Mouse (Mus musculus) ES-E14 (cell line): ENCODE data around the gene Pml. TPM values are rescaled to one million over a fixed set of nuclear protein-coding genes. Genes with fewer than 3 reads are reported as not detected.
A peak's percentile ranks its signal among the peaks of the same experiment; 100 is the strongest.
"Not testable (repeated sequence)": the region's sequence is repeated elsewhere in the genome, so short reads cannot be mapped to it uniquely, and the experiment has no call there.

ENCODE experiments used
- DNase-seq: peaks from one replicate; pipeline ENCODE4 v3.0.0-alpha.2; 2013; ENCODE audit warnings: low read depth, low spot score
- H3K27ac ChIP-seq: 2 replicates; pipeline ENCODE4 v1.5.1; 2012; ENCODE audit warnings: low read depth, mild to moderate bottlenecking, low read length, moderate library complexity, mixed read lengths; ENCODE audit not compliant: poor library complexity, insufficient read depth, severe bottlenecking
- H3K36me3 ChIP-seq: 2 replicates; pipeline ENCODE4 v1.6.1; 2012; ENCODE audit warnings: mild to moderate bottlenecking, low read length, moderate library complexity, mixed read lengths; ENCODE audit not compliant: control insufficient read depth, poor library complexity, insufficient read depth, severe bottlenecking
- H3K4me1 ChIP-seq, 2 experiments: fragments of 150-350 bp in 1 of 2; sonication (generic) in 1 of 2; 2 replicates each; pipeline ENCODE4 v1.6.1; 2012; ENCODE audit warnings: low read length in 2 of 2, mild to moderate bottlenecking in 1 of 2, mixed read lengths in 1 of 2; ENCODE audit not compliant: control insufficient read depth in 2 of 2, insufficient read depth in 2 of 2, poor library complexity in 1 of 2
- H3K4me3 ChIP-seq, 2 experiments: fragments of 150-350 bp in 1 of 2; sonication (generic) in 1 of 2; 2 replicates each; pipeline ENCODE4 v1.5.1; 2012; ENCODE audit warnings: low read length in 2 of 2, low read depth in 1 of 2, mild to moderate bottlenecking in 1 of 2, mixed read lengths in 1 of 2; ENCODE audit not compliant: insufficient read depth in 1 of 2, poor library complexity in 1 of 2, severe bottlenecking in 1 of 2
- H3K9ac ChIP-seq: 2 replicates; pipeline ENCODE4 v1.6.1; 2012; ENCODE audit warnings: low read depth, mild to moderate bottlenecking, low read length, mixed read lengths; ENCODE audit not compliant: poor library complexity, insufficient read depth, severe bottlenecking
- H3K9me3 ChIP-seq: fragments of 150-350 bp; sonication (generic); 2 replicates; pipeline ENCODE4 v1.6.1; 2012; ENCODE audit warnings: low read depth, mild to moderate bottlenecking, low read length; ENCODE audit not compliant: control insufficient read depth, insufficient read depth
- CHD2 ChIP-seq: IDR thresholded peaks from 2 replicates; pipeline ENCODE4 v1.6.1; 2014; ENCODE audit warnings: mild to moderate bottlenecking, low read depth, low read length, inconsistent platforms
- HCFC1 ChIP-seq: IDR thresholded peaks from 2 replicates; pipeline ENCODE4 v1.6.1; 2012; ENCODE audit warnings: low read length, inconsistent platforms, borderline replicate concordance; ENCODE audit not compliant: insufficient read depth
- MAFK ChIP-seq: IDR thresholded peaks from 2 replicates; pipeline ENCODE4 v1.6.1; 2014; ENCODE audit warnings: mild to moderate bottlenecking, low read depth, low read length, inconsistent platforms; ENCODE audit not compliant: insufficient read depth
- ZC3H11A ChIP-seq: IDR thresholded peaks from 2 replicates; pipeline ENCODE4 v1.6.1; 2012; ENCODE audit warnings: low read depth, mild to moderate bottlenecking, inconsistent platforms, low read length, borderline replicate concordance
- ZNF384 ChIP-seq: IDR thresholded peaks from 2 replicates; pipeline ENCODE4 v1.6.1; 2012; ENCODE audit warnings: low read depth, low read length, inconsistent platforms
- in situ Hi-C, 2 experiments: fragments of 600-800 bp; cut with MboI; formaldehyde crosslinking; loops; one replicate each; pipeline ENCODE4 v1.15.1; 2025; ENCODE audit warnings: low sequenced_read_pairs in 2 of 2, inconsistent platforms in 1 of 2; ENCODE audit not compliant: unreplicated experiment in 2 of 2
- total RNA-seq: library from RNA; depleted of rRNA; stranded (reverse); fragments of 300-350 nt; gene quantifications from 2 replicates; pipeline ENCODE4 v1.2.3, GENCODE M21; 2012

Gene Pml
- total RNA-seq, 1 experiment, result 72.6 TPM

GRCm38 (mm10) chr9:58255105-58255504, 5.5 kb upstream of the Pml start:
- in situ Hi-C loops, result no loop called here
- peaks cover 34% of the 10 kb centered on the region for H3K36me3 ChIP-seq
- peak overlapping the region; percentile 32 for H3K27ac ChIP-seq
- H3K4me1 ChIP-seq, result peaks cover 16 to 27% of the 10 kb centered on the region in 2 experiments
- no peak for TF ChIP-seq HCFC1
- no peak for TF ChIP-seq MAFK
- no peak for TF ChIP-seq CHD2
- no peak for TF ChIP-seq ZC3H11A
- TF ChIP-seq ZNF384, result no peak
- H3K9ac ChIP-seq, result peak overlapping the region; percentile 59
- no peak for DNase-seq
- H3K9me3 ChIP-seq, result no peaks in the 10 kb centered on the region
- peak overlapping the region; percentile 27 to 95 for H3K4me3 ChIP-seq

- in situ Hi-C loops, DNase-seq: not testable (repeated sequence)
Measured at GRCm38 (mm10) chr9:58253805-58254122, 4.2 kb upstream of the Pml start.

GRCm38 (mm10) chr9:58253033-58253804, 3.6 kb upstream of the Pml start, which contains the start of gene Stoml1:
Stoml1 (plus strand) TSS chr9:58253164.
- H3K36me3 ChIP-seq, result peaks cover 21% of the 10 kb centered on the region
- in situ Hi-C loops, result no loop called here
- H3K9ac ChIP-seq, result peak within 1 kb of the TSS; percentile 80
- H3K27ac ChIP-seq, result peak within 1 kb of the TSS; percentile 63
- H3K4me1 ChIP-seq, result peaks cover 16 to 22% of the 10 kb centered on the region in 2 experiments
- no peaks in the 10 kb centered on the region for H3K9me3 ChIP-seq
- H3K4me3 ChIP-seq, result peak within 1 kb of the TSS; percentile 80 to 95
- TF ChIP-seq ZNF384 (no peak), MAFK (0 out of 2 replicates have a peak, but pooled peaks have one; percentile 25), HCFC1 (peak; percentile 77; the same call in 1 of the 2 replicates)
- peak; percentile 95 for DNase-seq

More at GRCm38 (mm10) chr9:58253805-58254122, 4.2 kb upstream of the Pml start:
- H3K9me3 ChIP-seq, result not testable (repeated sequence)
- Histone ChIP-seq H3K9ac (peak overlapping the region; percentile 80), H3K36me3 (peaks cover 25% of the 10 kb centered on the region), H3K4me1 (peaks cover 16 to 26% of the 10 kb centered on the region in 2 experiments), H3K27ac (peak overlapping the region; percentile 63; the same call in 1 of the 2 replicates), H3K4me3 (peak overlapping the region; percentile 80 to 95)
- TF ChIP-seq ZNF384, result peak; percentile 89

GRCm38 (mm10) chr9:58250730-58251129, 1.1 kb upstream of the Pml start:
- H3K27ac ChIP-seq, result peak overlapping the region; percentile 99; the same call in 1 of the 2 replicates
- peak overlapping the region; percentile 97; the same call in 1 of the 2 replicates for H3K9ac ChIP-seq
- peak overlapping the region in 1 of 2 experiments; percentile 85; a peak in 1 of 4 replicates for H3K4me3 ChIP-seq
- DNase-seq, H3K9me3 ChIP-seq, in situ Hi-C loops: not testable (repeated sequence)
- peaks cover 10 to 20% of the 10 kb centered on the region in 2 experiments for H3K4me1 ChIP-seq
- peaks cover 11% of the 10 kb centered on the region for H3K36me3 ChIP-seq

GRCm38 (mm10) chr9:58250322-58250721, 736 bp upstream of the Pml start:
- peak overlapping the region; percentile 99 for H3K27ac ChIP-seq
- no peaks in the 10 kb centered on the region for H3K9me3 ChIP-seq
- H3K4me1 ChIP-seq, result peaks cover 8 to 20% of the 10 kb centered on the region in 2 experiments
- TF ChIP-seq ZC3H11A (no peak), CHD2 (no peak), ZNF384 (no peak), MAFK (no peak), HCFC1 (no peak)
- H3K36me3 ChIP-seq, result peaks cover 10% of the 10 kb centered on the region
- H3K4me3 ChIP-seq, result peak overlapping the region; percentile 85 to 99
- DNase-seq, result no peak
- in situ Hi-C loops, result no loop called here
- H3K9ac ChIP-seq, result peak overlapping the region; percentile 97; the same call in 1 of the 2 replicates
